In genomic region chr1:78203622-78204211, GRCm38 (mm10) we compare ENCODE assay signal across 8 mouse cellular contexts. TPM values are rescaled to one million over a fixed set of nuclear protein-coding genes. Genes with fewer than 3 reads are reported as not detected.
DNase-seq lines count a peak whose midpoint lies in the region; ATAC-seq and TF ChIP-seq lines count a peak whose summit lies in the region.

No protein-coding gene starts in this region.

- no peak for TF ChIP-seq CTCF in kidney, adult 2 months (conservative IDR thresholded peaks at IDR 0.05; ENCODE audit: insufficient read depth, insufficient read length, low read depth, low read length)

- no peaks in the 10 kb centered on the region for H3K9me3 ChIP-seq in hindbrain, embryonic 10.5 days

- H3K4me1 ChIP-seq in kidney, adult 2 months (ENCODE audit: control insufficient read depth, insufficient read depth, low read length): no peaks in the 10 kb centered on the region
- H3K4me1 ChIP-seq in hindbrain, embryonic 10.5 days (replicated peaks): peaks cover 55% of the 10 kb centered on the region

- H3K36me3 ChIP-seq in kidney, adult 2 months (ENCODE audit: control insufficient read depth, insufficient read depth, low read length): no peaks in the 10 kb centered on the region
- no peaks in the 10 kb centered on the region for H3K36me3 ChIP-seq in hindbrain, embryonic 10.5 days

- H3K27ac ChIP-seq in kidney, adult 2 months (ENCODE audit: insufficient read depth, low read depth, low read length): no peak overlapping the region
- peak overlapping the region; percentile 81 for H3K27ac ChIP-seq in hindbrain, embryonic 10.5 days

- peak overlapping the region; percentile 27 for H3K4me3 ChIP-seq in kidney, adult 2 months (ENCODE audit: insufficient read depth, low read depth, low read length)
- H3K4me3 ChIP-seq in hindbrain, embryonic 10.5 days: peak overlapping the region; percentile 53

- peaks cover 14% of the 10 kb centered on the region for H3K27me3 ChIP-seq in kidney, adult 2 months (replicated peaks; ENCODE audit: control insufficient read depth, insufficient read depth, low read length)
- H3K27me3 ChIP-seq in hindbrain, embryonic 10.5 days (ENCODE audit: insufficient read depth, poor library complexity, severe bottlenecking): peaks cover 98% of the 10 kb centered on the region

- TF ChIP-seq POLR2A in kidney, adult 2 months (IDR thresholded peaks at IDR 0.05; ENCODE audit: low read depth, low read length): no peak

- no peak for DNase-seq in kidney, adult 2 months
- no peak for DNase-seq in kidney, adult 8-10 months
- peak; percentile 63 for DNase-seq in hindbrain, embryonic 10.5 days (ENCODE audit: low spot score)
- peak; percentile 10 for DNase-seq in lung, postnatal 25 days (ENCODE audit: low spot score)
- DNase-seq in right cerebral cortex, postnatal 4 days: no peak
- DNase-seq in urinary bladder, postnatal 14 days (ENCODE audit: low spot score): no peak
- no peak for DNase-seq in kidney, adult 9 months

- ATAC-seq in common myeloid progenitor, adult 5-6 weeks (replicated peaks; ENCODE audit: low read depth, poor library complexity, severe bottlenecking): 0 out of 2 replicates have a peak, but pooled peaks have one; percentile 30

- 3% methylated on average over 33 of the region's 33 CpGs for WGBS in kidney, adult 2 months
- under 1% methylated on average over 33 of the region's 33 CpGs for WGBS in hindbrain, embryonic 10.5 days

RNA-seq across cellular contexts. Expression of gene Pax3, which starts 6.8 kb away (rescaled TPM):
- polyA plus RNA-seq in kidney, adult 2 months (2012; rRNA removed): 0.08 TPM in 1 of 2 replicates, not detected in the other
- not detected in 2 replicates for total RNA-seq in common myeloid progenitor, adult 5-6 weeks (2017)
- polyA plus RNA-seq in hindbrain, embryonic 10.5 days (2016; fragmentation: Nextera tagmentation; extraction: Ambion mirVana): 47.6 and 54.6 TPM in 2 replicates

Comparison
In these comparisons a context has a peak if more than half of its experiments do, and no peak if none do; other contexts are left out.
1. DNase-seq: peak in hindbrain, embryonic 10.5 days (single experiment) and lung, postnatal 25 days (single experiment); none in kidney, adult 2 months (single experiment), kidney, adult 8-10 months (0 of 2), right cerebral cortex, postnatal 4 days (single experiment), urinary bladder, postnatal 14 days (single experiment) and kidney, adult 9 months (single experiment).
2. RNA of gene Pax3, which starts 6.8 kb away (polyA plus RNA-seq): 47.6 to 54.6 TPM in hindbrain, embryonic 10.5 days; 0.08 TPM in kidney, adult 2 months; every median in the first group is over 10 times any median in the second.